Comparison of ENCODE assay signal across 20 mouse cellular contexts in the genomic region with DNA sequence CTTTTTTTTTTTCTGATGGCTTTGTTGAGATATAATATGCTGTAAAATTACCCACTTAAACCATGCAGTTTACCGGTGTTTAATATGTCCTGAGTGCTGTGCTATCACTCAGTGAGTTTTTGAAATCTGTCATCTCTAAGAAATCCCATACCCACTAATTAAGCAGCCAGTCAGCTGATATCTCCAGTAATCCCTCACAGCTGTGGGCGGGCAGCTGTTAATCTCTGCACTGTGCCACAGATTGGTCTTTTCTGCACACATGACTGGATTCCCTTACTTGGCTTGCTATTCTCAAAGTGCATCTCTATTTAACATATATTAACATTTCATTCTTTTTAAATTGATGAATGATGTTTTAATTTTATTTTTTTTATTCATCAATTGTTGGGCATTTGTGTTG.
"Had no signal": no experiment of that assay in that cellular context is flagged by ENCODE, and none has a peak within 500 bp of the region (broad histone marks: within the 10 kb centered on the region; RNA-seq: fewer than 3 reads in every experiment).

No protein-coding gene starts in this region.

- H3K27me3 ChIP-seq: liver, embryonic 15.5 days; lung, embryonic 15.5 days; megakaryocyte, embryonic 14.5 days; midbrain, embryonic 13.5 days; midbrain, embryonic 15.5 days; neural tube, embryonic 13.5 days; neural tube, embryonic 15.5 days had no signal

- H3K4me3 ChIP-seq: liver, embryonic 15.5 days; lung, embryonic 15.5 days; megakaryocyte, embryonic 14.5 days; midbrain, embryonic 13.5 days; midbrain, embryonic 15.5 days; myocyte; neural tube, embryonic 13.5 days; neural tube, embryonic 15.5 days had no signal

- H3K9ac ChIP-seq: liver, embryonic 15.5 days; liver, postnatal 0 days; lung, embryonic 15.5 days; midbrain, embryonic 13.5 days; midbrain, embryonic 15.5 days; neural tube, embryonic 13.5 days; neural tube, embryonic 15.5 days had no signal

- ATAC-seq: liver, postnatal 0 days; lung, postnatal 0 days; midbrain, embryonic 13.5 days; midbrain, embryonic 15.5 days had no signal

- H3K9me3 ChIP-seq: liver, embryonic 15.5 days; lung, embryonic 15.5 days; megakaryocyte, embryonic 14.5 days; midbrain, embryonic 13.5 days; midbrain, embryonic 15.5 days; neural tube, embryonic 13.5 days; neural tube, embryonic 15.5 days had no signal

- DNase-seq: liver, postnatal 0 days; lung, adult 2 months; right cerebral cortex, adult 18-20 months; right cerebral cortex, postnatal 25 days; right cerebral cortex, postnatal 4 days; spleen, adult 18-20 months; thymus, adult 18-20 months; thymus, postnatal 14 days; thymus, postnatal 36 days had no signal

- H3K27ac ChIP-seq: liver, embryonic 15.5 days; lung, embryonic 15.5 days; macrophage; midbrain, embryonic 13.5 days; midbrain, embryonic 15.5 days; neural tube, embryonic 13.5 days; neural tube, embryonic 15.5 days had no signal

- H3K4me2 ChIP-seq: liver, embryonic 15.5 days; lung, embryonic 15.5 days; midbrain, embryonic 11.5 days; midbrain, embryonic 13.5 days; midbrain, embryonic 15.5 days; neural tube, embryonic 13.5 days; neural tube, embryonic 15.5 days had no signal

- H3K4me1 ChIP-seq: liver, embryonic 15.5 days; lung, embryonic 15.5 days; midbrain, embryonic 13.5 days; midbrain, embryonic 15.5 days; neural tube, embryonic 13.5 days; neural tube, embryonic 15.5 days had no signal
